Mouse (Mus musculus): ENCODE measurements around the gene Mdm2. TPM values are rescaled to one million over a fixed set of nuclear protein-coding genes. Genes with fewer than 3 reads are reported as not detected.

Mdm2 gene
- polyA plus RNA-seq, 1 experiment from 2014 or later: 39.0 TPM

- H3K36me3 ChIP-seq: no peaks in the 10 kb centered on the region
- H3K9ac ChIP-seq: no peak overlapping the region
- no peak overlapping the region for H3K4me3 ChIP-seq
- ATAC-seq (replicated peaks; ENCODE audit: insufficient number of reproducible peaks, insufficient read depth, low FRiP score, low read depth): no peak
- H3K4me1 ChIP-seq (replicated peaks): no peaks in the 10 kb centered on the region
- no peak overlapping the region for H3K4me2 ChIP-seq
- H3K9me3 ChIP-seq (replicated peaks): no peaks in the 10 kb centered on the region
- H3K27ac ChIP-seq: no peak overlapping the region
- WGBS: 87% methylated on average over 7 of the region's 7 CpGs
- H3K27me3 ChIP-seq: no peaks in the 10 kb centered on the region
Observed at GRCm38 (mm10) chr10:117653779-117654173, 56.8 kb downstream of the Mdm2 start.

- ATAC-seq (replicated peaks; ENCODE audit: insufficient number of reproducible peaks, insufficient read depth, low FRiP score, low read depth): no peak
- WGBS: 66% methylated on average over 8 of the region's 8 CpGs
- H3K27me3 ChIP-seq: no peaks in the 10 kb centered on the region
- no peaks in the 10 kb centered on the region for H3K9me3 ChIP-seq (replicated peaks)
- no peak overlapping the region for H3K9ac ChIP-seq
- H3K4me1 ChIP-seq (replicated peaks): no peaks in the 10 kb centered on the region
- H3K4me2 ChIP-seq: no peak overlapping the region
- no peak overlapping the region for H3K4me3 ChIP-seq
- no peak overlapping the region for H3K27ac ChIP-seq
- no peaks in the 10 kb centered on the region for H3K36me3 ChIP-seq
Observed at GRCm38 (mm10) chr10:117652930-117653778, 57.4 kb downstream of the Mdm2 start.

- no peak for ATAC-seq (replicated peaks; ENCODE audit: insufficient number of reproducible peaks, insufficient read depth, low FRiP score, low read depth)
- WGBS: 78% methylated on average over 4 of the region's 4 CpGs
Observed at GRCm38 (mm10) chr10:117652378-117652774, 58.2 kb downstream of the Mdm2 start.

DNA sequence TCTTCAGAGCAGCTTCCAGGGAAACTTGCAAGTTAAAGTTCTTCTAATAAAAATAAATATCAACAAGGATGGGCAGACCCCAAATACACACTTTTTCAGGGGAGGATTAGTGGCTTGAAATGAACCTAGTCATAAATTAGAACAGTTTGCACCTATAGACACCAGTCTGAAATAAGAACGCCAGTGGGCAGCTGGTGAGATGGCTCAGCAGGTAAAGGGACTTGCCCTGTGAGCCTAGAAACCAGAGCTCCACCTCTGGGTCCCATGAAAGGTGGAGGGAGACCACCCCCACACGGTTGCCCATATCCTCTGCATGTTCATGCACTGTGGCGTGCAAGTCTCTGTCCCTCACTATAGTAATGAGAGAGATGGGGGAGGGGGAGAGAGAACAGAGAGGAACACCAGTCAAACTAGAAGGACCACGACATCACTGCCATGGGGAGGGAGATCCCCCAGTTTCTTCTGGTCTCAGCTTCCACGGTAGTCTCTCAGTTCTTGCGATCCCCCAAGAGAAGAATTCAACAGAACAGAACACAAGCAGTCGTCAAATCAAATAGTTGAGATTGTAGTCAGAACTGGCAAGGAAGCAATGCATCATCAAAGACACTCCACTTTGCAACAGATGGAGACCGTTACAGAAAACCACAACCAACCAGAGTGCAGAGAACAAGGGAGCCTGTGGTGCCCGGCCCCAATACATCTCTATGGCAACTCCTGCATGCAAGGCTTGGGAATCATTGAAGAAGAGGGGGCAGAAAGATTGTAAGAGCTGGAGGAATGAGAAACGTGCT is 58.8 kb downstream of the Mdm2 start:
- Histone ChIP-seq H3K27ac (no peak overlapping the region), H3K9ac (no peak overlapping the region), H3K27me3 (no peaks in the 10 kb centered on the region), H3K9me3 (replicated peaks) (no peaks in the 10 kb centered on the region), H3K36me3 (no peaks in the 10 kb centered on the region), H3K4me3 (no peak overlapping the region), H3K4me1 (replicated peaks) (no peaks in the 10 kb centered on the region), H3K4me2 (no peak overlapping the region)
- no peak for ATAC-seq (replicated peaks; ENCODE audit: insufficient number of reproducible peaks, insufficient read depth, low FRiP score, low read depth)
- WGBS: 60% methylated on average over 10 of the region's 10 CpGs

More at GRCm38 (mm10) chr10:117652378-117652774, 58.2 kb downstream of the Mdm2 start:
- no peaks in the 10 kb centered on the region for H3K4me1 ChIP-seq (replicated peaks)
- no peaks in the 10 kb centered on the region for H3K9me3 ChIP-seq (replicated peaks)
- no peak overlapping the region for H3K9ac ChIP-seq
- H3K4me3 ChIP-seq: no peak overlapping the region
- H3K27me3 ChIP-seq: no peaks in the 10 kb centered on the region
- H3K27ac ChIP-seq: no peak overlapping the region
- no peaks in the 10 kb centered on the region for H3K36me3 ChIP-seq
- H3K4me2 ChIP-seq: no peak overlapping the region

DNA sequence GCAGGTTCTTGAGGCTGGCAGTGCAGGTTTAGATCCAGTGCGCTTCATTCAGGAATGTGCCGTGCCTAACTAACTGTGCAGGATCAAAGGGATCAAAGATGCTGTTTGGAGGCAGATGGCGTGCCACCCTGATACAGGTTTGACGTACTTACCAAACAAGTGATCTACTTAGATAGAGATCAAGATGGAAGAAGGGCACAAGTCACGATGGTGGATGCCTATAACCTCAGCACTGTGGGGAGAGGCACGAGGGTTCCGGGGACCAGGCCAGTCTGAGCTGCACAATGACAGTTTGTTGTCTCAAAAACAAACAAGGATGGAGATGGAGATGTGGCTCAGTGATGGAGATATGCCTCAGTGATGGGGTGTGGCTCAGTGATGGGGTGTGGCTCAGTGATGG is 59.8 kb downstream of the Mdm2 start:
- Histone ChIP-seq H3K9me3 (replicated peaks) (no peaks in the 10 kb centered on the region), H3K4me1 (replicated peaks) (no peaks in the 10 kb centered on the region), H3K9ac (no peak overlapping the region), H3K27me3 (no peaks in the 10 kb centered on the region), H3K36me3 (no peaks in the 10 kb centered on the region), H3K4me3 (no peak overlapping the region), H3K4me2 (no peak overlapping the region), H3K27ac (no peak overlapping the region)
- ATAC-seq (replicated peaks; ENCODE audit: insufficient number of reproducible peaks, insufficient read depth, low FRiP score, low read depth): no peak
- 79% methylated on average over 7 of the region's 7 CpGs for WGBS

GRCm38 (mm10) chr10:117650042-117650655 is 60.4 kb downstream of the Mdm2 start:
- H3K9ac ChIP-seq: no peak overlapping the region
- no peaks in the 10 kb centered on the region for H3K36me3 ChIP-seq
- no peak for ATAC-seq (replicated peaks; ENCODE audit: insufficient number of reproducible peaks, insufficient read depth, low FRiP score, low read depth)
- H3K27ac ChIP-seq: no peak overlapping the region
- no peak overlapping the region for H3K4me3 ChIP-seq
- no peaks in the 10 kb centered on the region for H3K4me1 ChIP-seq (replicated peaks)
- WGBS: 78% methylated on average over 12 of the region's 12 CpGs
- no peak overlapping the region for H3K4me2 ChIP-seq
- H3K9me3 ChIP-seq (replicated peaks): no peaks in the 10 kb centered on the region
- H3K27me3 ChIP-seq: no peaks in the 10 kb centered on the region

DNA sequence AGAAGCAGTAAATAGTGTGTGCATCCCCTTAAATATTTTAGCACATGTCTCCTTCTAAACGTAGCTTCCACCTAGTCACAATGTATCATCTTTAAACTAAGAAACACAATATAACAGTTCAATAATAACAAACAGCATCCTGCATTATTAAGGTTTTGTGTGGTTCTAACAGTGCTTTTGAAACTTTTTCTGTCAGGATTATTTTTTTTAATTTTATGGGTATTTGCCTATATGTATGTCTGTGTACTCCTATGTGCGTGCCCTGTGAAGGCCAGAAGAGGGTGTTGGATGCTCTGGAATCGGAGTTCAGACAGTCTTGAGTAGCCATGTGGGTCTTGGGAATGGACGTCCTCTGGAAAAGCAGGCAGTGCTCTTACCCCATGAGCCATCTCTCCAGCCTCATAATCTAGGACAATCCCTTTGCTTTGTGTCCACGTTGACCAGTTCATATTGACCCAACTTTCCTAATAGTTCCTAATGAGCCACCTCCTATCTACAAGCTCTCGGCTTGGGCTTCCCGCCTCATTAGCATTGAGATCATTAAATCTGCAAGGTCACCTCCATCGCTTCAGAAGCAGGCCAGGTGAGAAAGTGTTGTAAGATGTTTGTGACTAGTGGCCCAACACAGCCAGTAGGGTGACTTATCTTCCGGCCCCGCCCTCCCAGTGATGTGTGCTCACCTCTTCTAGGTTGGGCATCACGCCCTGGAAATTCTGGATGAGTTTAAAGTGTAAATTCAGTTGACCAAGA is 61.1 kb downstream of the Mdm2 start:
- no peaks in the 10 kb centered on the region for H3K4me1 ChIP-seq (replicated peaks)
- H3K36me3 ChIP-seq: no peaks in the 10 kb centered on the region
- 82% methylated on average over 11 of the region's 11 CpGs for WGBS
- H3K4me3 ChIP-seq: no peak overlapping the region
- H3K9ac ChIP-seq: no peak overlapping the region
- no peaks in the 10 kb centered on the region for H3K9me3 ChIP-seq (replicated peaks)
- no peak overlapping the region for H3K27ac ChIP-seq
- no peak for ATAC-seq (replicated peaks; ENCODE audit: insufficient number of reproducible peaks, insufficient read depth, low FRiP score, low read depth)
- no peaks in the 10 kb centered on the region for H3K27me3 ChIP-seq
- H3K4me2 ChIP-seq: no peak overlapping the region

GRCm38 (mm10) chr10:117648643-117649042 is 61.9 kb downstream of the Mdm2 start:
- H3K9ac ChIP-seq: no peak overlapping the region
- no peak overlapping the region for H3K4me3 ChIP-seq
- no peaks in the 10 kb centered on the region for H3K9me3 ChIP-seq (replicated peaks)
- no peaks in the 10 kb centered on the region for H3K27me3 ChIP-seq
- H3K4me2 ChIP-seq: no peak overlapping the region
- no peaks in the 10 kb centered on the region for H3K4me1 ChIP-seq (replicated peaks)
- no peaks in the 10 kb centered on the region for H3K36me3 ChIP-seq
- ATAC-seq (replicated peaks; ENCODE audit: insufficient number of reproducible peaks, insufficient read depth, low FRiP score, low read depth): no peak
- 76% methylated on average over 3 of the region's 3 CpGs for WGBS
- H3K27ac ChIP-seq: no peak overlapping the region

DNA sequence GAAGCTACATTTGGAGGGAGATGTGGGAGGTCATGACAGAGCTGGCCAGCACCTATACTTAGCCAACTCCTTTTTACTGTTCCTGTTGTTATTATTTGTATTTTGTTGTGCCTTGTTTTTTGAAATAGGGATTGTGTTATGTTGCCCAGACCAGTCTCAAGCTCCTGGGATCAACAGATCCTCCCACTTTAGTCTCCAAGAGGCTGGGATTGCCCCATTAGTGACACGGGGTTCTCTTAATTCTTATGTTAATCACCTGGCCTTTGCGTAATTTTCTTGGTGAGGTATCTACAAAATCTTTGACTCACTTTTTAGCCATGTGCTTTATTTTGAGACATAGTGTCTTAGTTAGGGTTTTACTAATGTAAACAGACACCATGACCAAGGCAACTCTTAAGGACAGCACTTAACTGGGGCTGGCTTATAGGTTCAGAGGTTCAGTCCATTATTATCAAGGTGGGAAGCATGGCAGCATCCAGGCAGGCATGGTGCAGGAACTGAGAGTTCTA is 62.5 kb downstream of the Mdm2 start:
- Histone ChIP-seq H3K36me3 (no peaks in the 10 kb centered on the region), H3K4me2 (no peak overlapping the region), H3K27ac (no peak overlapping the region), H3K4me3 (no peak overlapping the region), H3K27me3 (no peaks in the 10 kb centered on the region), H3K9me3 (replicated peaks) (no peaks in the 10 kb centered on the region), H3K4me1 (replicated peaks) (no peaks in the 10 kb centered on the region), H3K9ac (no peak overlapping the region)
- WGBS: 83% methylated on average over 2 of the region's 2 CpGs
- no peak for ATAC-seq (replicated peaks; ENCODE audit: insufficient number of reproducible peaks, insufficient read depth, low FRiP score, low read depth)

- ATAC-seq (replicated peaks; ENCODE audit: insufficient number of reproducible peaks, insufficient read depth, low FRiP score, low read depth): no peak
- Histone ChIP-seq H3K4me1 (replicated peaks) (no peaks in the 10 kb centered on the region), H3K36me3 (no peaks in the 10 kb centered on the region), H3K9ac (no peak overlapping the region), H3K27ac (no peak overlapping the region), H3K9me3 (replicated peaks) (no peaks in the 10 kb centered on the region), H3K4me3 (no peak overlapping the region), H3K4me2 (no peak overlapping the region), H3K27me3 (no peaks in the 10 kb centered on the region)
- WGBS: 82% methylated on average over 13 of the region's 13 CpGs
Observed at GRCm38 (mm10) chr10:117647158-117647505, 63.4 kb downstream of the Mdm2 start.

Measured in heart, embryonic 15.5 days (tissue).